Mouse (Mus musculus): ENCODE results near the gene Dtx4.

Dtx4 gene

DNA sequence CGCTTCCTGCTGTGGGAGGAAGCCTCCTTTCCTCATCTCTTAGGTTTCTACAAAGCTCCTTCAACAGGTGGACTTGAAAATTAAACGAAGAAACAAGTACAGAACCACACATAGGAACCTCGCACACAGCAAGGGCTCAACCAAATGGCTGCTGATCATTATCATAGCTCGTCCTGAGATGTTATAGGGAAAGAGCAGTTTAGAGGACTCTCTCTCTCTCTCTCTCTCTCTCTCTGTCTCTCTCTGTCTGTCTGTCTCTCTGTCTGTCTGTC is 7.1 kb downstream of the Dtx4 start:
- no peak for DNase-seq (ENCODE audit: low read depth, low spot score)

DNA sequence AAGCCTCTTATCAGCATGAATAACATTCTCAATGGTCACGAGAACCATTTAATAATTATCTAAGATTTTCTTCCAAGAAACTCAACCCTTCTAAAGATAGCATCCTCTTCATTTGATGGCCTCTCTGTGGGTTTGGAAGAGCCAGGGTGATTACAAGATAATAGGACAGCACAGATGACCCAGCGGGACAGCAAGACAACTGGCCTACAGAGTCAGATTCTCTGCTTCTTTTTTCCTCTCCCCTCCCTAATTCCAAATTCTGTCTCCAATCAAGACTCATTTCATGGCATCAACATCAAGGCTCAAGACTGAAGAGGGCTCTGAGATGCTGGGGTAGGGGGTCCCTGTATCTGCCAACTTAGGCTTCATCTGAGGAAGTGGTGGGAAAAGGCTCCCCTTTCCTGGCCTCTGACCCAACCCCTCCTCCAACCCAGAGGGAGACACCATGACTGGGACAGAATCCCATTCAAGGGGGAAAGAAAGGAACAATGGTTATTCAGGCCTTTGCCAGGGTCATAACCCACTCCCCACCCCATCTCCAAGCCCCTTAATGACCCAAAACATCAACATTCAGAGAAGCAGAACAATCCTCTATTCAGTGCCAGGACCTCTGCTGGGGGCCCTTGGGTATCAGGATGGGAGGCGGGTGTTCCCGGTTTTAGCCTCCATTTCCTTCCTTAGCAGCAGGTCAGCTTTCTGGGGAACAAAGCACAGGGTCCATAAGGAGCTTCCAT is 7.6 kb downstream of the Dtx4 start:
- DNase-seq (ENCODE audit: low read depth, low spot score), result no peak

DNA sequence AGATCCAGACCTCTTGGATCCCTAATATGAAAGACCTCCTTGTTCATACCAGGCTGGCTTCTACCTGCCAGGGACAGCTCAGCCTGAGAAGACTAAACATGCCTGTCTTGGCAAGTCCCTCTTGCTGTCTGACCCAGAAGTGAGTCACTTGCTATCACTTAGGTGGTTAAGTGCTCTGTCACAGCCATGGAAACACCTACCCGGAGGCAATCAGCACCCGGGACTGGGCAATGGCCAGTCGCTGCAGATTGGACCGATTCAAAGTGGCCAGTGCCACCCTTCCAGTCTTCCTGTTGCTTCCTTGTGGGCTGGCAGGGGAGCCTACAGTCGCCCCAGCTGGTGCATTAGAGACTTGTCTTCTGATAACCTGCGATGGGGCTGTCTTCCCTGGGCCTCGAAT is 9.6 kb downstream of the Dtx4 start:
- DNase-seq (ENCODE audit: low read depth, low spot score), result no peak

DNA sequence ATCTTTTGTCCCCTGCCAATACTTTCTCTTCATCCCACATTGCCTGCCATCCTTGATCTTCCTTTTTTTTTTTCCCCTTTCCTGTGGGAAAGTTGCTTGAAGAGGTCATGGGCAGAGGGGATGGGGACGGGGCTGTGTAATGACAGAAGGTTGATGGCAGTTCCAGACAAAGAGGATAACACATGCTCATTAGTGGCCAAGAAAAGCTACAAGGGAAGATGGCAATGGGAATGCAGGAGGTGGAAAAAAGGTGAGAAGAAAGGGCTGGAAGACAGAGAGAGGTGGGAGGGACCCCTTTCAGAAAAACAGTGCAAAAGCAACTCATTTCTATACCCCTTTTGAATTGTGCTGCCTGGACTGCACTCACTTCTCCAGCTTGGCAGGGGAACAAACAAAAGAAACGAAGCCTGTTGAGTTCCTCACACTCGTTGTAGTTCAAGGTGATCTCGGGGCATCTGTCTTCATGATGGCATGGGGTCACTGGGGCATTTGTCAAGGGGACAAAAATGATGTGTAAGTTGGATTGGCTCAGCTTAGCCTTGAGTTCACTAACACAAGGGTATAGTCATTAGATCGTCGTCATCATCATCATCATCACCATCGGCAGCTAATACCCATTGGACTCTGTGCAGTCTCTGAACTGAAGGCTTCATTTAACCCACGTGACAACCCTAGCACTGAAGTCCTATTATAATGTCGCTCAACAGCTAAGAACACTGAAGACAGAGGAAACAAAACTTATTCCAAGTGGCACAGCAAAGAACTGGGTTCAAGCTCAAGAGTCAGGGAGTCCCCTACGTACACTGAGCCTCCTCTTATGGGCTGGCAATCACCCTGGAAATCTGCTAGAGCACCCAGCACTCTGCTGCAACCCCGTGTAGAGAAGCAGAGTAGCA is 11.3 kb downstream of the Dtx4 start:
- no peak for DNase-seq (ENCODE audit: low read depth, low spot score)

DNA sequence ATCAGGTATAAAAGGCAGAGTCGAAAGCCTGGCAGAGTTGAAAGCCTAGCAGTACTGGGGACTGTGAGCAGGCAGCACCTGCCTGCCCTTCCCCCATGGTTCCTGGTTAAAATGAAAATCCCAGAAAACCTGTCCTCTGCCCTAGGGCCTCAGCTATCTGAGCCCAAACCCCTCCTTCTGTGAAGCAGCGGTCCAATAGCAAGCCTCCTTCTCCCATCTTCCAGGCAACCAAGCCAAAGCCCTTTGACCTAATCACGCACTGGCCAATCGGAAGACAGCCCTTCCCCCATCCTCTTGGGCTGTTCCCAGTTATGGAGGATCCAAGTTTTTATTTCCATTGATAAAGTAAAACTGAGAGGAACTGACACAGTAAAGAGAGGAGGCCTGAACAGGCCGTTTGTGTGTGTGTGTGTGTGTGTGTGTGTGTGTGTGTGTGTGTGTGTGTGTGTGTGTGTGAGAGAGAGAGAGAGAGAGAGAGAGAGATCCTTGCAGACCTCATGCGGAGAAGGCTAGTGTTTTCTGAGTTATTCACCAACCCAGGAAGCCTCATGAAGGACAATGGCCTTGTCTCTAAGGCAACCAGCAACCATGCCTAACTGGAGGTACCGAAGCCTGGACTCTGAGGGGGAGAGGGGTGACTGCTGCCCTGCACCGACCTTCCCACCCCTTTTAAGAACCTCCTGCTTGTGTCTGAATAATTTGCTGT is 12.1 kb downstream of the Dtx4 start:
- DNase-seq (ENCODE audit: low read depth, low spot score), result no peak

DNA sequence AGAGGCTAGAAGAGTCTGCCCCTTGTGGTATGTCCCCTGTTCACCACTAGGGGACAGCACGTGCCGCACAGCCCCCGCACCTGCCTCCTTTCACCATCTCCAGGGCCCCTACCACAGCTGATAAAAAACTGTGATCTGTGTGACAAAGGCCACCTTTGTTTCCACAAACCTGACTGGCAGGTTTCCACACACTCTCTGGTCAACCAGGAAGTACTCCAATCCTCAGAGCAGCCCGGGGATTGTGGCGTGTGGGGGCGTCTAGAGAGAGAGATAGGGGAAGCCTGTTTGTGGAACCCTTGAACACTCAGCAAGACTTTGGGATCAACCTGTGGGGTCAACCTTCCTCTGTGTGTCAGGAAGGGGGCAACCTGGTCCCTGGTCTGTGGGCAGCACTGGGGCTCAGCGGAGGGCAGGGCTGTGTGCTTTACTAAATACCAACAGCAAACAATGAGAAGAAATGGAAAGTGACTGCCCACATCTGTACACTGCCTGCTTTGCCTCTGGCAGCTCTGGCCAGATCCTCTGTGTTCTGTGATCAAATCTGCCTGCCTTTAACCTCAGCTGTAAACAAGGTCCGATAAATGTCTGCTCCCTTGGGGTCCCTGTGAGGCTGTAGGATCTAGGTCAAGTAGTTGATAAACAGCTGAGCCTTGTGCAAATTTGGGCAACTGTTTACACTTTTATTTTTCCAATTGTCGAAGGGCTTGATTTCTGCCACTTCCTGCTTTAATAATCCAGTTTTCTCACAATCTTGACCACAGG is 12.9 kb downstream of the Dtx4 start:
- DNase-seq (ENCODE audit: low read depth, low spot score), result peak; percentile 50

DNA sequence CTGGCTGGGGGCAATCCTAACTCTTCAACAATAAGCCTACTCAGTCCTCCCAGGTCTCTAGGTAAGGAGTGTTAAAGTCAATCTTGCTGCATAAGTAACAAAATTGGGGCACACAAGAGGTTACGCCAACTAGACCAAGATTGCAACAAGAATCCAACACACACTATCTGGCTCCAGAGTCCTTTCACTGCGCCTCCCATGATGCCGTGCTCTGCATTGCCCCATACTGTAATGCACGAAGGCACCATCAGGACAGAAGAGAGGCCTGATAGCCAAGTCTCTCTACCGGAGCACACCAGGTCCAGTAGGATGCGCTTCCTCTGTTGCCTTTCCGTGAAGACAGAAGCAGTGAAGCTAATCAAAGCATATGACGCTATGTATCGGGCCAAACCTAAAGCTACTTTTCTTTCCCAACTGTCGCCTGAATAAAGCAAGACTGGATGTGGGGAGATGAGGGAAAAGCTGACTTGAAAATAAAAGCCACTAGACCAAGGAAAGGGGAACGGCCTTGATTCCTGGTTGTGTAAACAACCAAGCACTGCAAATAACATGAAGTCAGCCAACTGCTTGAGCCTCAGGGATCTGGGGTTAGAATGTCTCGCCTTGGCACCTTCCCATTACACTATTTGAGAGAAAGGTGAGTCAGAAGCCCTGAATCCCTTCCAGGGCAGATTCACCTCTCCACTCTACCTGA is 13.6 kb downstream of the Dtx4 start:
- DNase-seq (ENCODE audit: low read depth, low spot score), result no peak

DNA sequence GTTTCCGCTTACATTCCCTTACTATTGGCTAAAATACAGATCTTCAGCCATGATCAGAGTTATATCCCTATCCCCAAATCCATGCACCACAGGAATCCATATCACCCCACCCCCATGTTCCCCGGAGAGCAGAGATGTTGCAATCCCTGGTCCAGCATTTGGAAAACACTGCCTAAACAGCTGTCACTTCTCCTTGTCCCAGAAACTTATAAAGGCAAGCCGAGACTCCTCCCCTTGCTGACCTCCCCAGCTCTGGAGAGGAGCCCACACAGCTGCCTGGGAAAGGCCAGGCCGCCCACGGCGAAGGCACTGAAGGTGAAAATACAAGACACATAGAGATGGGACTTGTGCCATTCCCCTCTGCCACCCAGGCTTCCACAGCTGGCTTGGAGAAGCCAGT is 14.4 kb downstream of the Dtx4 start:
- no peak for DNase-seq (ENCODE audit: low read depth, low spot score)

DNA sequence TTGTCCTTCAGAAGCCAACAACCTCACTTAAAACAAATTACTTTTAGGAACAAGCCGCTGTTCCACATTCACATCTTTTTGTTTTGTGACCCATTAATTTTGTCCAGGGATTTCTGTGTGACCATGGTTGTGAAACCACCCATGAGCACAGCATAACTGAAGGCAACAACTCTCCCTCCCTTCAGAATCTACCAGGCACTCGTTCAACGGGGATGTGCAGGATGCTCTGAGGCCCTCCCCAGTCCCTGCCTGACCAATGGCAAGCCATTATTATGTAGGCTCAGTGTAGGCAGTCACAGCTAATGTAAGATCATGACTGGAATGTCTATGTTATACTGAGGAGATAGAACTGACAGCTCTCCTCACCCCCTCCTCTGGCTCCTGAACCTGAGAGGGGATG is 15.6 kb downstream of the Dtx4 start:
- no peak for DNase-seq (ENCODE audit: low read depth, low spot score)

DNA sequence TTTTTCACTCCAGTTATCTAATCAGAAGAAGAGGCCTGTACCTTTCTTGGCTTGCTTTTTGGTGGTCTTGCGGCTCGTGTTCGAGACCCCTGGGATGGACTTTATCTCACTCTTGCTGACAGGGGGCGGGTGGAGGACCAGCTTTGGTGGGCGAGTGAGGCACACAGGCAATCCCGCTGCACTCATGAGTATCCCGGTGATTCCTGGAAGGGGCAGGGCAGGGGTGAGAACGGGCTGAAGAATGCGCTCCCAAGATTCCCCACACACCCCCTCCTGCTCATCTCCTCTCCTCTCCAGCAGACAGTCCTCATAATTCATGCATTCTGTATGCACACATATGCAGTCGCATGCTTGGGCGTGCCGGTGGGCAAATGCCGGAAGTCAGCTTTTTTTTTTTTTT is 16.0 kb downstream of the Dtx4 start:
- DNase-seq (ENCODE audit: low read depth, low spot score), result no peak

DNA sequence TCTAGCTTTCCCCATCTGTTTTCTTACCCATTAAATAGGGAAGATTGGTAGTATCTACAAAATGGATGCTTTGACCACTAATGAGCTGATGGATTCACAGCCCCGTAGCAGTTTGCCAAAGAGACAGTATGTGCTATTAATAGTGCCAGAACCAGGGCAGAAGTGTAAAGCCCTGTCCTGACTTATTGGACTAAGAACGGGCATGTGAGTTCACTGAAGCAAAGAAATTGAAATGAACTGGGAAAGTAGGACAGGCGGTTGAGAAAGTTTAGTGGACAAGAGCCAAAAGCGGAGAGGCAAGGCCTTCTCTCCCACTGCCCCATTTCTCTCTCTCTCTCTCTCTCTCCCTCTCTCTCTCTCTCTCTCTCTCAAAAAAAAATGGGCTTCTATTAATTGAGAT is 17.0 kb downstream of the Dtx4 start:
- DNase-seq (ENCODE audit: low read depth, low spot score), result no peak

DNA sequence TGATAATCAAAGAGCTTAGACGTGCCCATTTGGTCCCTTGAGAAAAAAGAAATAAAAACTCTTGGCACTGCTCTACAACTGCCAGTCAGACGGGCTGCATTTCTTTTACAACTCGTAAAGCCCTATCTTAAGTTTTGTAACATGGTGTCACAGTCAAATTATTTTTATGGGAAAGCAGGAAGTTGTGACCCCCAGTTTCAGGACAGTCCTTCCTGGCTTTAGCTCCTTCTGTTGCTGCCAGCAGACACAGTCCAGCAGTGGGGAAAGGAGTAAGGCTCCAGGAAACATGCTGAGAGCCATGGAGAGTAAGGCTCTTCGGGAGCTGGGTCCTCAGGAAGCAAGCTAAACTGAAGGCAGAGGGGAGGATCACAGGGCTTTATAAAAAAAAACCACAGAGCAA is 17.5 kb downstream of the Dtx4 start:
- DNase-seq (ENCODE audit: low read depth, low spot score), result no peak

DNA sequence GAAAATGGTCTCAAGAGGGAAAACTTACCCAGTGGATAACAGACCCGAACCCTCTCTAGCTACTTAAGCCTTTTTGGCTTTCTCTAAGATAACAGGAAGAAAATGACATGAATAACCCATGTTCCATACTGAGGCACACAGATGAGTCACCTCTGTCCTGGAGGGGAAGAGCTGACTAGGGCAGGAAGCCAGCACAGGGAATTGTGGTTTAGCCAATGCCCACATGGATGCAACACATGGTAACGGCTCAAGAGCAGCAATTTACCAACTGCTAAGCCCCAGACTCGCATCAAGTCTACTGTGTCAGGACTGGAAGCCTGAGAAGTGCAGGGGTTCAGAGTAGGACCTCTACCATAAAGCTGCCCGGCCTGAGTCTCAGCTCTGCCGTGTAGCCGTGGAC is 22.9 kb downstream of the Dtx4 start:
- no peak for DNase-seq (ENCODE audit: low read depth, low spot score)

DNA sequence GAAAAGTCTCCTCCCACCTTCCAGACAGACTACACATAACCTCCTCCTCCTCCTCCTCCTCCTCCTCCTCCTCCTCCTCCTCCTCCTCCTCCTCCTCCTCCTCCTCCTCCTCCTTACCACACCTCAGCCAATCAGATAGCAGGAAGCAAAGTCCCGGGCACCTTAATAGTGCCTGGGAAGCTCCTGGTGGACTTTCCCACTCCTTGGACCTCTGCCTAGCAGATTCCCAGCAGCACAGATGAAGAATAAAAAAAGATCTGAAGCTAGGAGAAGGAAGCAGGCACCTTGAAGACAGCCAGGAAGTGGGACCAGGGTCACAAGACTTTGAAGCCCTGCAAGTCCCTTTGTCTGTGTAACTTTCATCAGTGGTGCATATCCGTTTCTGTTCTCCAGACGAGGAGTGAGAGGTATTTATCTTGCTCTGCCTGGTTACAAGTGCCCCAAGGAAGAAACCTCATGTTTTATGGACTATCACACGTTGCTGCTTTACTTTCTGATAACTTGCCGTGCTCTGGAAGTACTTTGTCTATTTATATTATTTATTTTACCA is 24.5 kb downstream of the Dtx4 start:
- no peak for DNase-seq (ENCODE audit: low read depth, low spot score)

DNA sequence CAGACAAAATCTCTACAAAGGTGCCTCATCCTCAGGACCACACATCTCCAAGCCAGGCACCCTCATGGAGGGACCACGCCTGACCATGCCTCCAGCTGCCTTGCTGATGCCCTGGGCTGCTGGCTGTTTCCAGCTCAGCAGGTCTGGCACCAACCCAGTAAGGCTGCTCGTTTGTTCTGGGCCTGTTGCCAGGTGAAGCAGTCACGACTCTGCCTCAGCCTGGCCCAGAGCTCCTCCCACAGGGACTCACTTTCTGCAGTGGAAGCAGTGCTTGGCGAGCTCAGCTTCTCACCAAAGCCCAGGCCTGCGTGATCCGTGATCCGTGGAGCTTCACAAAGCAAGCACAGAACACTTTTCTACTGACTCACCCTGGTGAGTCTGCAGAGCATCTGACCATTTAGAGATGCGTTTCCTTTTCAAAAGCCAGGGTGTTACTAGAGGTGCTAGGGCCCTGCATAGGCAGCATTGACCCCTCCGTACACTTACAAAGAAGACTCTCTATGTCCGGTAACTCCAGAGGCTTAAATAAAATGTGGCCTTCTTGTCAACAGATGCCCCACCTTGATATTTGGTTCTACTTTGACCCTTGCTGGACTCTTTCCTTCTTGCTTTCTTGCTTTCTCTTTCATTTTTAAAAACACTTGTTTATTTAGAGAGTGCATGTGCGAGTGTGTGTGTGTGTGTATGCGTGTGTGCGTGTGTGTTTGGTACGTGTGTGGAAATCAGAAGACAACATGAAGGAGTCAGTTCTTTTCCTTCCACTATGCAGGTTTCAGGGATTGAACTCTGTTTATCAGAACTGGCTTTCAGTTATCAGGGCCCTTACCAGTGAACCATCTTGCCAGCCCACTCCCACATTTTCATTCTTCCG is 25.6 kb downstream of the Dtx4 start:
- peak; percentile 51 for DNase-seq (ENCODE audit: low read depth, low spot score)

DNA sequence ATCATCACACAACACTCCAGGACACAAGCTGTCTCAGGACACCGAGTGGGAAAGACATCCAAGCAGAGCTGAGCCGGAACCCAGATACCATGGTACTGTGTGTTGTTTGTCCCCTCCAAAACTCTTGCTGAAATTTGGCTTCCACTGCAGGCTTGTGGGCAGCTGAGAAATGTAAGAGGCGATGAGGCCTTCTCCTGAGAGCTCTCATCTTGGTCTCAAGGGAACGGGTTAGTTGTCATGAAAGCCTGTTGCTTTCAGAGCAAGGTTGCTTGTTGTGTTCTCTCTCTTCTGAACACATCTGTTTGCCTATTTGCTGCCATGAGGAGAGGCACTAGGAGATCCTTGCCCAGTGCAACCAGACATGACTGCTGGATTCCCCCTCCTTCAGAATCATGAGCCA is 27.3 kb downstream of the Dtx4 start:
- DNase-seq (ENCODE audit: low read depth, low spot score), result no peak

DNA sequence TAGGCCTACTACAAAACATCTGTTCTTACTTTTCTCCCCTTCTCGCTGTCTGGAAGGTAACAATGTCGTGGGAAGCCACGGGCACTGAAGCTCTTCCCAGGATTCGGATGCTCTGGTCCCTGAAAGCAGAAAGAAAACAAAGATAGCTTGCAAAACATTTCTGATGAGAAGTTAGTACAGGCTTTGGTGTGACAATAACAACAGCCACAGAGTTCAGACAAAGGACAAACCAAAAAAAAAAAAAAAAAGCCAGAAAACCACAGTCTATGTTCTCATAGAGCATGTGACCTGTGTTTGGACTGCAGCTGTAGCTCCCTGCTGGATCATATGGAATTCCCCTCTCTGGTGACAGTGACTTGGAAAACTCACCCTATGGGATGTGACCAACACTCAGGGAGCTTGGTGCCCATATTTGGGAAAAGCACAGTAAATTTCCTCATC is 28.0 kb downstream of the Dtx4 start:
- DNase-seq (ENCODE audit: low read depth, low spot score), result no peak

DNA sequence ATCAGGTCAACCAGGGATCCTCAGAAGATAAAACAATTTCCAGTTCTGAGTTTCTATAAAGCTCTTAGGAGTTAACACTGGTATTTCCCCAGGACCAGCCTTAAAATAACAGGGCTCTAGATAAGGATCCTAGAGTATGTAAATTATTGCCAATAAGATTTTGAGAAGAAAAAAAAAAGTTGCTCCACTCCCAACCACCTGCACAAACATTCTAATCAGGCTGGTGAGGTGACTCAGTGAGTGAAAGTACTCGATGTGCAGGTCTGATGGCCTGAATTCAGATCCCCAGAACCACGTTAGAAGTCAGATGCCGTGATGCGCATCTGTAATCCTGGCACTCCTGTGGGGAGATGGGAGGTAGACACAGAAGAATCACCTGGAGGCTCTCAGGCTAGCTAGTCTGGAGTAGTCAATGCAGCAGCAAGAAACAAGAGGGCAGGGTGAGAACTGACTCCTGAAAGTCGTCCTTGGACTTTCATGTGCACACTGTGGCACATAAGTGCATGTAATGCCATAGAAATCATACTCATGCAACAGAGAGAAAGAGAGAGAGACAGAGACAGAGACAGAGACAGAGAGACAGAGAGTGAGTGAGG is 28.8 kb downstream of the Dtx4 start:
- DNase-seq (ENCODE audit: low read depth, low spot score), result no peak

DNA sequence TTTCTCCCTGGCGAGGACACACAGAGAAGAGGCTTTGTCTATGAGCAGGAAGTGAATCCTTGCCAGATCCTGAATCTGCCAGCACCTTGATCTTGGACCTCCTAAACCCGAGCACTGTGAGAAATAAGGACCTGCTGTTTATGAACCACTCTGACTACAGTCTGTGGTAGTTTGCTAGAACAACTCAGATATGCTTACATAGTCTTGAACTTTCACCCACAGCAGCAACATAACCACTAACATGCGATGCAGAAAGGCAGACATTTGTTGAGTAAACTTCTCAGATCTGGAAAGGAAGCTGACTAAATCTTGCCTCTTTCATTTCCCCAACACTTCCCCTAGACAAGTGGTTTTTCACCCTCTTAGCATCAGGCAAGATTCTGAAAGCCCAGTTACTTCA is 29.4 kb downstream of the Dtx4 start:
- DNase-seq (ENCODE audit: low read depth, low spot score), result peak; percentile 30

DNA sequence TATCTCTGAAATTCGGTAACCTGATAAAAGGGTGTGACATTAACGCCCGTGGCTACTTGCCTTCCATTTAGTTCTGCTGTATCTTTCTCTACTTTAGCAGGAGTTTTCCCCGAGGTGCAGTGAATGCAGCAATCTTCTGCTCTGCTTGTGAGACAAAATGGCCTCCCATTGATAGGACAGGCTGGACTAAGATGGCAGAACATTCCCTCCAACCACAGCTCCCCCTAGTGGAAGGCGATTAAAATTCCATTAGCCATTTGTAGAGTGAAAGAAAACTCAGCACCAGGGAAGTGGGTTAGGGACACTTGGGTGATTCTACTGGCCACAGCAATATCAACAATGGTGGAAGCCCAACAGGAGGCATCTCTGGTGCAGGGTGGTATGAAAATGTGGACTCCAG is 33.8 kb downstream of the Dtx4 start:
- DNase-seq (ENCODE audit: low read depth, low spot score), result peak; percentile 61
